Mouse (Mus musculus) kidney, adult 9 months (tissue): Measurements from ENCODE around the gene Tmem50a.

Experiments
- DNase-seq: peaks from one replicate; pipeline ENCODE4 v3.0.0; 2022

Tmem50a gene

GRCm38 (mm10) chr4:134914864-134915209 lies at the start of gene Tmem50a:
Tmem50a (minus strand) TSS chr4:134915024.
- DNase-seq: peak; percentile 93

- DNase-seq: peak; percentile 25
Observed at GRCm38 (mm10) chr4:134963021-134963776, 48.4 kb upstream of the Tmem50a start.

GRCm38 (mm10) chr4:134956328-134956727 lies 41.5 kb upstream of the Tmem50a start:
- peak; percentile 77 for DNase-seq

- DNase-seq: no peak
Observed at GRCm38 (mm10) chr4:134955845-134956244, 41.0 kb upstream of the Tmem50a start.

- no peak for DNase-seq
Observed at GRCm38 (mm10) chr4:134955196-134955595, 40.4 kb upstream of the Tmem50a start.

- no peak for DNase-seq
Observed at GRCm38 (mm10) chr4:134954461-134954860, 39.6 kb upstream of the Tmem50a start.

- no peak for DNase-seq
Observed at GRCm38 (mm10) chr4:134950518-134951091, 35.8 kb upstream of the Tmem50a start.

GRCm38 (mm10) chr4:134946024-134946744 lies 31.4 kb upstream of the Tmem50a start:
- DNase-seq: peak; percentile 78

GRCm38 (mm10) chr4:134943758-134944538 lies 29.1 kb upstream of the Tmem50a start:
- DNase-seq: no peak

GRCm38 (mm10) chr4:134939900-134940299 lies 25.1 kb upstream of the Tmem50a start:
- no peak for DNase-seq

- DNase-seq: no peak
Observed at GRCm38 (mm10) chr4:134937240-134938176, 22.7 kb upstream of the Tmem50a start.

GRCm38 (mm10) chr4:134930684-134931481 lies 16.1 kb upstream of the Tmem50a start, which contains the start of gene Syf2:
Syf2 (plus strand) TSS chr4:134930898.
- DNase-seq: peak; percentile 97

- no peak for DNase-seq
Observed at GRCm38 (mm10) chr4:134930190-134930589, 15.4 kb upstream of the Tmem50a start.

- DNase-seq: no peak
Observed at GRCm38 (mm10) chr4:134929536-134929935, 14.7 kb upstream of the Tmem50a start.

GRCm38 (mm10) chr4:134928464-134928836 lies 13.6 kb upstream of the Tmem50a start:
- DNase-seq: no peak

GRCm38 (mm10) chr4:134927815-134928463 lies 13.1 kb upstream of the Tmem50a start:
- no peak for DNase-seq

- DNase-seq: peak; percentile 69
Observed at GRCm38 (mm10) chr4:134925206-134925605, 10.4 kb upstream of the Tmem50a start.

GRCm38 (mm10) chr4:134924019-134924741 lies 9.4 kb upstream of the Tmem50a start:
- peak; percentile 72 for DNase-seq

- DNase-seq: peak; percentile 97
Observed at GRCm38 (mm10) chr4:134923258-134924018, 8.6 kb upstream of the Tmem50a start, which contains the start of gene Rsrp1. Rsrp1 (plus strand) TSS chr4:134923592.
